In the genomic region with DNA sequence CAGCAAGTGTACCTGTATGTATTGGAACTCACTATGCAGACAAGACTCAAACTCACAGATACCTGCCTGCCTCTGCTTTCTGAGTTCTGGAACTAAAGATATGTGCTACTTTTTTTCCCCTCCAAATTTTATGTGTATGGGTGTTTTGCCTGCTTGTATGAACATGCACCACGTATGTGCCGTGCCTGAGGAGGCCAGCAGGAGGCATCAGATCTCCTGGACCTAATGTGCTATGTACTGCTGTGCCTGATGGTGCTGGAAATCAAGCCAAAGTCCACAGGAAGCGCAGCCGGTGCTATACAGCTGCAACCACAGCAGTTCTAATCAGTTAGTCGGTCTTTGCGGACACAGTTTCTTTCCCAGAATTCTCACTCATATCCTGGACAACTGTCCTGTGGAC, we compare ENCODE assay signal across 8 mouse cellular contexts. TPM values are rescaled to one million over a fixed set of nuclear protein-coding genes. Genes with fewer than 3 reads are reported as not detected.
DNase-seq lines count a peak whose midpoint lies in the region; TF ChIP-seq lines count a peak whose summit lies in the region.

No protein-coding gene starts in this region.

- H3K4me1 ChIP-seq in liver, adult 2 months (ENCODE audit: control insufficient read depth, insufficient read depth, low read length), result no peaks in the 10 kb centered on the region; the same call in 1 of the 2 replicates

- no peaks in the 10 kb centered on the region for H3K36me3 ChIP-seq in liver, adult 2 months (ENCODE audit: control insufficient read depth, insufficient read depth, low read length)

- no peak for TF ChIP-seq POLR2A in liver, adult 2 months (IDR thresholded peaks at IDR 0.05; ENCODE audit: extremely low read depth, insufficient read depth, low read length)

- peak; percentile 37 for DNase-seq in embryo, embryonic 10 days (ENCODE audit: low spot score)
- DNase-seq in embryo, embryonic 9.5 days (ENCODE audit: extremely low spot score), result no peak
- DNase-seq in spleen, adult 12 weeks (ENCODE audit: low spot score), result peak; percentile 40
- DNase-seq in spleen, adult 18-20 months, result no peak
- peak; percentile 85 for DNase-seq in liver, adult 2 months (ENCODE audit: extremely low read depth, low read depth, low spot score)
- DNase-seq in thymus, postnatal 25 days, result peak; percentile 47
- no peak for DNase-seq in neural tube, embryonic 10.5 days (ENCODE audit: extremely low spot score, low spot score)
- DNase-seq in urinary bladder, adult 2 months (ENCODE audit: low spot score), result no peak

- no peaks in the 10 kb centered on the region for H3K27me3 ChIP-seq in liver, adult 2 months (ENCODE audit: control insufficient read depth, insufficient read depth, low read length)

- no peak overlapping the region for H3K4me3 ChIP-seq in liver, adult 2 months (ENCODE audit: insufficient read depth, low read depth, low read length)

- no peaks in the 10 kb centered on the region for H3K79me2 ChIP-seq in liver, adult 2 months (ENCODE audit: control insufficient read depth, insufficient read depth, low read length)

- TF ChIP-seq CTCF in liver, adult 2 months (IDR thresholded peaks at IDR 0.05; ENCODE audit: low read depth, low read length), result peak; percentile 85

- 20% methylated on average over 6 of the region's 6 CpGs for WGBS in liver, adult 2 months

- H3K27ac ChIP-seq in liver, adult 2 months (replicated peaks; ENCODE audit: insufficient read depth, low read depth, low read length), result no peak overlapping the region; the same call in 1 of the 2 replicates

- no peak overlapping the region for H3K9ac ChIP-seq in liver, adult 2 months (ENCODE audit: low read depth, low read length)

RNA-seq across cellular contexts. Expression of a gene that starts 12.0 kb away (rescaled TPM):
- 12.4 and 12.6 TPM in 2 replicates for total RNA-seq in liver, adult 2 months (2014; rRNA removed)
- polyA plus RNA-seq in liver, adult 2 months (2012; rRNA removed), result 10.1 and 11.8 TPM in 2 replicates
- polyA plus RNA-seq in urinary bladder, adult 2 months (2012; rRNA removed), result 66.2 and 68.8 TPM in 2 replicates

RNA-seq across cellular contexts. Expression of a gene that starts 24.4 kb away (rescaled TPM):
- total RNA-seq in liver, adult 2 months (2014; rRNA removed), result 5.3 and 7.0 TPM in 2 replicates
- 7.3 and 9.5 TPM in 2 replicates for polyA plus RNA-seq in liver, adult 2 months (2012; rRNA removed)
- 23.0 and 30.1 TPM in 2 replicates for polyA plus RNA-seq in urinary bladder, adult 2 months (2012; rRNA removed)

RNA-seq across cellular contexts. Expression of a gene that starts 24.9 kb away (rescaled TPM):
- 1.5 and 8.6 TPM in 2 replicates for total RNA-seq in liver, adult 2 months (2014; rRNA removed)
- polyA plus RNA-seq in liver, adult 2 months (2012; rRNA removed), result 0.71 and 0.93 TPM in 2 replicates
- 1.2 and 2.1 TPM in 2 replicates for polyA plus RNA-seq in urinary bladder, adult 2 months (2012; rRNA removed)

RNA-seq across cellular contexts. Expression of a gene that starts 46.2 kb away (rescaled TPM):
- total RNA-seq in liver, adult 2 months (2014; rRNA removed), result 0.27 and 0.28 TPM in 2 replicates
- 0.54 and 0.88 TPM in 2 replicates for polyA plus RNA-seq in liver, adult 2 months (2012; rRNA removed)
- 1.2 and 1.9 TPM in 2 replicates for polyA plus RNA-seq in urinary bladder, adult 2 months (2012; rRNA removed)

RNA-seq across cellular contexts. Expression of a gene that starts 49.0 kb away (rescaled TPM):
- total RNA-seq in liver, adult 2 months (2014; rRNA removed), result 2.3 and 2.9 TPM in 2 replicates
- 3.5 and 4.5 TPM in 2 replicates for polyA plus RNA-seq in liver, adult 2 months (2012; rRNA removed)
- 10.0 and 10.5 TPM in 2 replicates for polyA plus RNA-seq in urinary bladder, adult 2 months (2012; rRNA removed)

Comparison
In these comparisons a context has a peak if more than half of its experiments do, and no peak if none do; other contexts are left out.
1. DNase-seq: peak in embryo, embryonic 10 days (single experiment), spleen, adult 12 weeks (single experiment), liver, adult 2 months (single experiment) and thymus, postnatal 25 days (single experiment); none in embryo, embryonic 9.5 days (single experiment), spleen, adult 18-20 months (0 of 2), neural tube, embryonic 10.5 days (single experiment) and urinary bladder, adult 2 months (single experiment).